Mouse (Mus musculus) liver, postnatal 0 days (tissue): ENCODE results near the gene Gm43951. TPM values are rescaled to one million over a fixed set of nuclear protein-coding genes. Genes with fewer than 3 reads are reported as not detected.

Experiments used
- ATAC-seq: fragments of 200-750 bp; cut with Nextera tagmentation; 2 replicates; pipeline ENCODE4 v1.8.0; 2017; ENCODE audit warnings: mild to moderate bottlenecking, moderate library complexity
- DNase-seq: peaks from one replicate; pipeline ENCODE4 v3.0.0-alpha.2; 2016
- H3K27ac ChIP-seq: fragments of 300-500 bp; sonication (generic); 2 replicates; pipeline ENCODE4 v1.5.1; 2014; ENCODE audit warnings: antibody characterized with exemption, moderate library complexity, mild to moderate bottlenecking, low read depth
- H3K27me3 ChIP-seq: fragments of 300-500 bp; sonication (generic); 2 replicates; pipeline ENCODE4 v1.6.1; 2014; ENCODE audit warnings: low read length, control low read depth, mixed read lengths; ENCODE audit not compliant: insufficient read depth
- H3K36me3 ChIP-seq: fragments of 300-500 bp; sonication (generic); replicated peaks from 2 replicates; pipeline ENCODE4 v1.6.1; 2014; ENCODE audit warnings: mild to moderate bottlenecking, control low read depth, low read length, moderate library complexity, mixed read lengths; ENCODE audit not compliant: insufficient read depth
- H3K4me1 ChIP-seq: fragments of 300-500 bp; sonication (generic); 2 replicates; pipeline ENCODE4 v1.6.1; 2014; ENCODE audit warnings: antibody characterized with exemption, mild to moderate bottlenecking, control low read depth; ENCODE audit not compliant: insufficient read depth
- H3K4me2 ChIP-seq: fragments of 300-500 bp; sonication (generic); 2 replicates; pipeline ENCODE4 v1.6.1; 2014; ENCODE audit warnings: low read depth, mild to moderate bottlenecking, low read length, moderate library complexity, mixed read lengths
- H3K4me3 ChIP-seq: fragments of 300-500 bp; sonication (generic); 2 replicates; pipeline ENCODE4 v1.5.1; 2014; ENCODE audit warnings: low read depth, low read length
- H3K9ac ChIP-seq: fragments of 300-500 bp; sonication (generic); replicated peaks from 2 replicates; pipeline ENCODE4 v1.6.1; 2014; ENCODE audit warnings: mild to moderate bottlenecking, moderate library complexity
- H3K9me3 ChIP-seq: fragments of 300-500 bp; sonication (generic); 2 replicates; pipeline ENCODE4 v1.6.1; 2016; ENCODE audit warnings: mild to moderate bottlenecking, control low read depth, low read length, mixed read lengths
- CTCF ChIP-seq: sonication (generic); IDR thresholded peaks from 2 replicates; pipeline ENCODE4 v1.5.1; 2016; ENCODE audit warnings: antibody characterized with exemption, low read depth
- EP300 ChIP-seq: IDR thresholded peaks from 2 replicates; pipeline ENCODE4 v1.6.1; 2016; ENCODE audit warnings: antibody characterized with exemption, low read depth, mild to moderate bottlenecking
- WGBS: fragments of 180-500 bp; shearing (Covaris S2); extraction: QIAGEN DNeasy Blood & Tissue Kit; methylation state at CpG from one replicate; pipeline ENCODE4 v1.1.7; 2014; ENCODE audit not compliant: insufficient replicate concordance; 5-methylcytosine and 5-hydroxymethylcytosine counted together
- polyA plus RNA-seq: library from polyadenylated mRNA; unstranded; fragments of >200 nt; fragmentation: Nextera tagmentation; extraction: Ambion mirVana; gene quantifications from 2 replicates; pipeline ENCODE4 v1.2.1, GENCODE M21; 2015

Gene Gm43951
- polyA plus RNA-seq, 1 experiment from 2014 or later = not detected

DNA sequence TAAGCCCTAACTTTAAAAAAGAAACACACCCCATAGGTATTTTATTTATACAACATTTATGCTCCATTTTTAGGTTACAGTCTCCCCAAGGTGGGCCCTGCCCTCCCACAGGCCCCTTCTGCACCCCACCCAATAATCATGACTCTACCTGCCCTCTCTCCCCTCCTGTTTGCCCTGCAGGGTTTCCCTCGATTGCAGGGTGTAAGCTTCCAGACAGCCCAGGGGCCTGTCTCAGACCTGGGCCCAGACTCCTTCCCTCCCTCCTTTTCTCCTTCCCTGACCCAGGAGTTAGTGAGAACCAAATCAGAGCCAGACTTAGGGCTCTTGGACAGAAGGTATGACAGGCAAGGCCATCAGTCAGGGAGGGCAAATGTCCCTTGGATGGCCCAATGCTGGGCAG lies 26.4 kb upstream of the Gm43951 start:
- no peak overlapping the region for H3K4me2 ChIP-seq
- H3K9me3 ChIP-seq = no peaks in the 10 kb centered on the region
- TF ChIP-seq CTCF = no peak
- 72% methylated on average over 1 of the region's 1 CpGs for WGBS
- H3K36me3 ChIP-seq = no peaks in the 10 kb centered on the region
- no peak overlapping the region for H3K4me3 ChIP-seq
- ATAC-seq (no peak), DNase-seq (no peak)
- H3K27me3 ChIP-seq = 0 out of 2 replicates have a peak, but pooled peaks cover 8% of the 10 kb centered on the region
- H3K9ac ChIP-seq = no peak overlapping the region
- no peak overlapping the region for H3K27ac ChIP-seq
- H3K4me1 ChIP-seq = no peaks in the 10 kb centered on the region

- H3K27me3 ChIP-seq = 0 out of 2 replicates have a peak, but pooled peaks cover 8% of the 10 kb centered on the region
- H3K4me3 ChIP-seq = no peak overlapping the region
- WGBS = 70% methylated on average over 7 of the region's 7 CpGs
- no peaks in the 10 kb centered on the region for H3K36me3 ChIP-seq
- H3K4me1 ChIP-seq = no peaks in the 10 kb centered on the region
- TF ChIP-seq CTCF (no peak), EP300 (no peak)
- DNase-seq = no peak
- H3K9me3 ChIP-seq = no peaks in the 10 kb centered on the region
- H3K4me2 ChIP-seq = no peak overlapping the region
- no peak overlapping the region for H3K9ac ChIP-seq
- no peak for ATAC-seq
- H3K27ac ChIP-seq = no peak overlapping the region
Measured at GRCm38 (mm10) chr11:72232068-72232467, 25.4 kb upstream of the Gm43951 start.

GRCm38 (mm10) chr11:72228513-72228912 lies 21.9 kb upstream of the Gm43951 start:
- ATAC-seq (no peak), DNase-seq (no peak)
- Histone ChIP-seq H3K9ac (no peak overlapping the region), H3K4me3 (no peak overlapping the region), H3K4me2 (no peak overlapping the region), H3K9me3 (no peaks in the 10 kb centered on the region), H3K27ac (no peak overlapping the region), H3K36me3 (no peaks in the 10 kb centered on the region), H3K27me3 (0 out of 2 replicates have a peak, but pooled peaks cover 8% of the 10 kb centered on the region), H3K4me1 (no peaks in the 10 kb centered on the region)
- 83% methylated on average over 4 of the region's 4 CpGs for WGBS
- TF ChIP-seq CTCF = no peak
- no peak for TF ChIP-seq EP300

GRCm38 (mm10) chr11:72226901-72227300 lies 20.3 kb upstream of the Gm43951 start:
- H3K4me1 ChIP-seq = no peaks in the 10 kb centered on the region
- no peak overlapping the region for H3K27ac ChIP-seq
- WGBS = 68% methylated on average over 6 of the region's 6 CpGs
- DNase-seq = no peak
- H3K27me3 ChIP-seq = 0 out of 2 replicates have a peak, but pooled peaks cover 8% of the 10 kb centered on the region
- H3K9me3 ChIP-seq = no peaks in the 10 kb centered on the region
- H3K36me3 ChIP-seq = no peaks in the 10 kb centered on the region
- no peak overlapping the region for H3K9ac ChIP-seq
- no peak for ATAC-seq
- TF ChIP-seq CTCF (no peak), EP300 (no peak)
- no peak overlapping the region for H3K4me3 ChIP-seq
- no peak overlapping the region for H3K4me2 ChIP-seq

DNA sequence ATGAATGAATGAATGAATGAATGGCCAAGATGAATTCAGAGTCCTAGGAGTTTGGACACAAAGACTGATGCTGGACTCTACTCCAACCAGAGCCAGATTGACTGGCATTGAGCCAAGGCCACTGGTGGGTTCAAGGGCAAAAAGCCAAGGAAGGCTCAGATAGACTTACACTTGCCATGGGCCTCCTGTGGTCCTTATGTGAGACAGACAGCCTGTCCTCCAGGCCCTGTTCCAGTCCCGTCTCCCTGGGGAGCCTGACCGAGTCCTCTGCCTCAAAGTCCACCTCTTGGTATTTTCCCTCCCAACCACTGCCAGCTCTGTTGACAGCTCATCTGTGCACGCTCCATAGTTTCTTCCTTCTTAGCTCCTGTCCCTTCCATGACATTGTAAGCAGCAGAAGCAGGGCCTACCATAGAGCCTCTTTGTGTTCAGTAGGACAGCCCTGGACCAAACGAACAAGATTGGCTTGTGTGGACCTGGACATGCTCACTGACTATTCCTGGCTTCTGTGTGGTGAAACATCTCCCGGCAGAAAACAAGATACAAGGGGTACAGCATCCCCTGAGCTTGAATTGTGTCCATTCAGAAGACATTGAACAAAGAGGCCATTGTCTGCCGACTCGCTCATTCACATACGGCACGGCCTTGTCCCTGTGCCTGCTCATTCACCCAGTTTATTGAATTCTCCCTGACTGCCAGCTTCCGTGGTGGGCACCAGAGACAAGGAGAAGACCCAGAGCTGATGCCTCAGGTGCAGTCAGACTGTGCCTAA lies 19.6 kb upstream of the Gm43951 start:
- ATAC-seq = no peak

DNA sequence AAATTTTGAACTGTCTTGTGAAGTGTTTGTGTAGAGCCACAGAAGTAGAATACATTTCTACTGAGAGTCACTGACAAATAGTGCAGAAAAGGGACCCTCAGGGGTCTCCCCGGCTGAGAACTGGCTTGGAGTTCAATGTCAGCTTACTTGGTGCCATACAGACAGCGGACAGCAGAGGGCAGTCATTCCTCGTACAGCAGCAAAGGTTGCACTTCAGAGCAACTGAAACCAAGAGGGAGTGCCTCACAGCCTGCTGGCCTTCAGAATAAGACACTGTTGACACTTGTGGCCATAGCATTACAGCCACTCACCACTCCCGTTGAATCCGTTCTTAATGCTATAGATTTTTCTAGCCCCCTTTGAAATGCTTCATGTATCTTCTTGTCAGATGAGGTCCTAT lies 18.2 kb upstream of the Gm43951 start:
- no peak for ATAC-seq
- no peak overlapping the region for H3K27ac ChIP-seq
- H3K9ac ChIP-seq = no peak overlapping the region
- H3K4me1 ChIP-seq = no peaks in the 10 kb centered on the region
- 0 out of 2 replicates have a peak, but pooled peaks cover 4% of the 10 kb centered on the region for H3K27me3 ChIP-seq
- TF ChIP-seq EP300 (no peak), CTCF (peak; percentile 92)
- DNase-seq = peak; percentile 75
- no peaks in the 10 kb centered on the region for H3K36me3 ChIP-seq
- no peak overlapping the region for H3K4me3 ChIP-seq
- H3K4me2 ChIP-seq = no peak overlapping the region
- H3K9me3 ChIP-seq = no peaks in the 10 kb centered on the region
- WGBS = 7% methylated on average over 5 of the region's 5 CpGs

More for the DNA sequence above, 19.6 kb upstream of the Gm43951 start:
- no peak for DNase-seq
- WGBS = 74% methylated on average over 10 of the region's 10 CpGs
- no peak overlapping the region for H3K4me2 ChIP-seq
- H3K9me3 ChIP-seq = no peaks in the 10 kb centered on the region
- no peak overlapping the region for H3K4me3 ChIP-seq
- H3K27me3 ChIP-seq = 0 out of 2 replicates have a peak, but pooled peaks cover 8% of the 10 kb centered on the region
- no peak for TF ChIP-seq CTCF
- no peak for TF ChIP-seq EP300
- no peaks in the 10 kb centered on the region for H3K36me3 ChIP-seq
- H3K27ac ChIP-seq = no peak overlapping the region
- no peak overlapping the region for H3K9ac ChIP-seq
- no peaks in the 10 kb centered on the region for H3K4me1 ChIP-seq
